Mouse (Mus musculus): Measurements from ENCODE around the gene Pde4d. TPM values are rescaled to one million over a fixed set of nuclear protein-coding genes. Genes with fewer than 3 reads are reported as not detected.
A peak's percentile ranks its signal among the peaks of the same experiment; 100 is the strongest.

Gene Pde4d
- polyA plus RNA-seq, 1 experiment from 2014 or later = 3.4 TPM

DNA sequence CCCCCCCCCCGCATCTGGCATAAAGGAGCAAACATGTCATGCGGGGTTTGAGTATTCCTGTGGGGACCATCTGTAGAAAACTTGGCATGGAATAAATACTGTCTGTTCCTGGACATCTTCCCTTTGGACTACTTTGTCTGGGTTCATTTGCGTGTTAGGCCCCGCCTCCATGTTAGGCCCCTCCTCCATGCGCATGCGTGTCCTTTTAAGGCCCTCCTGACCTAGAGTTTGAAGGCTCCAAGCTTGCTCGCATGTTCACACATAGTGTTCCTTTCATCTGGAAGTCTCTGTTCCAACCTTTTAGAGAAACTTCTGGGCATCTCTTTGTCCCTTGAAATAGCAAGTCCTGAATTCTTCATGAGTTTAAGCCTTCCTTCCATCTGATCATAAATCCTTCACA, 1359.2 kb downstream of the Pde4d start:
- ATAC-seq = no peak
- TF ChIP-seq CTCF (IDR thresholded peaks at IDR 0.05) = no peak
- no peaks in the 10 kb centered on the region for H3K27me3 ChIP-seq
- POLR2A ChIA-PET = no interaction called here
- DNase-seq (ENCODE audit: low read depth, low spot score) = no peak
- CTCF ChIA-PET = no interaction called here
- in situ Hi-C loops (cut with MboI; ENCODE audit: low pct_unique_long_range_greater_than_20kb) = no loop called here

DNA sequence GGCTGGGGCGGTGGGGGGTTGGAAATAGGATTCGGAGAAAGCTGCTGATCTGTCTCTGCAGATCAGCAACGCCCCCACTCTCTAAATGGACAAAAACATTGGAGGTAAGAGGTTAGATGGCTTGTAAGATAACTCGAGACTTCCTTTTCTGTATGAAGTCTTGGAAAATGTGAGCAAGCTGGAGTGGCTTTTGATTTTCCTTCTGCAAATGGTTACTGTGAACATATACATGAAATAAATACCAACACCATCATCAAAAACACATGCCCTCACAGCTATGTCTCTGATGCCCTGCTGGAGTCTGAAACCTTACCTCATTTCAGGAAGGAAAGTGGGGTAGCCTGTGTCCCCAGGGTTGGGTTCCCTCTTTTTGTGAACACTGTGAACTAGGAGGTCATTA, 1359.9 kb downstream of the Pde4d start:
- H3K27me3 ChIP-seq = no peaks in the 10 kb centered on the region
- no peak for DNase-seq (ENCODE audit: low read depth, low spot score)
- CTCF ChIA-PET = no interaction called here
- no peak for ATAC-seq
- in situ Hi-C loops (cut with MboI; ENCODE audit: low pct_unique_long_range_greater_than_20kb) = no loop called here
- TF ChIP-seq CTCF (IDR thresholded peaks at IDR 0.05) = no peak
- POLR2A ChIA-PET = no interaction called here

DNA sequence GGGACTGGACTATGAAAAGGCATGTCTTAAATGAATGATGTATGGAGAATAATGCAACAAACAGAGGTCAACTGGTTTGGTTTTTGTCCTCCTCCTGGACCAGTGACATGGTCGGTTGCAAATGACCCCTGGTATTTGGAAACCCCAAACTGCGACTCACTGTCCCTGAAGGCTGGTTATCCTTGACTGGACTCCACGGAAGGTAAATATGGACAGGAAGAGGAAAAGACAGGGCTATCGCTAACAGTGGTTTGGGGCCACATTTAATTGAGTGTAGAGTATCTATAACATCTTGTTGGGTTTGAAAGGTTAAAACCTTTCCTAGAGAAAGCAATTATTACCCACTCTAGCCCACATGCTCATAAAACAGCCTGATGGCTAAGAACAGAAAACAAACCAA, 1364.2 kb downstream of the Pde4d start:
- ATAC-seq (no peak), DNase-seq (ENCODE audit: low read depth, low spot score) (no peak)
- ChIA-PET CTCF (interaction anchor here (0.7 to 1.6 kb wide), 2 partner anchors 15 to 20 kb away, joined by 3 to 4 read pairs; no protein-coding TSS in a partner anchor), POLR2A (no interaction called here)
- H3K27me3 ChIP-seq = no peaks in the 10 kb centered on the region
- TF ChIP-seq CTCF (IDR thresholded peaks at IDR 0.05) = no peak
- in situ Hi-C loops (cut with MboI; ENCODE audit: low pct_unique_long_range_greater_than_20kb) = no loop called here

DNA sequence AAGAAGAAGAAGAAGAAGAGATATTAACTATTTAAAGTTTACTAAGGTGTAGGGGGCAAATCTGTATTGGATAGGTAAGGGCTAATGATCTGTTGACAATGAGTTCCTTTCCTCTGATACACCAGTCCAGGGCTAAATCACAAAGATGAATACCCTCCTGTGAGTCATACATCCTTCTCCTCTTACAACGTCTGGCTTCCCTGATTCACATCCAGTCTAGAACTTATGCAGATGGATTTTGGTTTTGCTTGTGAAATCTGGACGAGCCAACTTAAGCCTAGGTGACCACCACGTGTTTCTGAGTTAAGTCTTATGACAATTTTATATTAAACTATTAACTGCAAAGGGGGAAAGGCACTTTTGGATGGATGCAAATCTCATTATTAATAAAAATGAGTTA, 1369.3 kb downstream of the Pde4d start:
- ATAC-seq (peak; percentile 31), DNase-seq (ENCODE audit: low read depth, low spot score) (peak; percentile 28)
- no peaks in the 10 kb centered on the region for H3K27me3 ChIP-seq
- TF ChIP-seq CTCF (IDR thresholded peaks at IDR 0.05) = no peak
- in situ Hi-C loops (cut with MboI; ENCODE audit: low pct_unique_long_range_greater_than_20kb) = loop anchor here (5.0 kb wide), 1 partner anchor 42 kb away; no protein-coding TSS in a partner anchor
- POLR2A ChIA-PET = no interaction called here
- CTCF ChIA-PET = interaction anchor here (2.4 kb wide), 1 partner anchor 89 kb away, joined by 7 read pairs; no protein-coding TSS in a partner anchor

DNA sequence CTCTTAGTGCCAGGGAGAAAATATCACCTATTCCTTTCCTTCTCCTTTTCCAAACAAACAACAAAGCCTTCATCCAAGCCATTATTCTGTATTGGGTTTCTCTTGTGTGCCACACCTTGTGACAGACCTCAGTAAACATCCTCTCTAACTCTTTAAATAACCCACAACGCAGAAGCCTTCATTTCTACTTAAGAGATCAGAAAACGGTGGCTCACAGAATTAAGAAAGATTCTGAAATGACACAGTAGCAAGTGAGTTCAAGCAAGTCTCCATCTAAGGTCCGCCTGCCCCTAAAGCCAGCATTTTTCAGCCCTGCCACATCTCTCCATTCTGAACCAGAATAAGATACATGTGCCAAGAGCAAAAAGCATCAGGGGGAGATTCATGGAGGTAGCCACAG, 1370.4 kb downstream of the Pde4d start:
- in situ Hi-C loops (cut with MboI; ENCODE audit: low pct_unique_long_range_greater_than_20kb) = loop anchor here (5.0 kb wide), 1 partner anchor 87 kb away; no protein-coding TSS in a partner anchor
- ATAC-seq = no peak
- POLR2A ChIA-PET = no interaction called here
- DNase-seq (ENCODE audit: low read depth, low spot score) = no peak
- no peak for TF ChIP-seq CTCF (IDR thresholded peaks at IDR 0.05)
- CTCF ChIA-PET = no interaction called here
- no peaks in the 10 kb centered on the region for H3K27me3 ChIP-seq

DNA sequence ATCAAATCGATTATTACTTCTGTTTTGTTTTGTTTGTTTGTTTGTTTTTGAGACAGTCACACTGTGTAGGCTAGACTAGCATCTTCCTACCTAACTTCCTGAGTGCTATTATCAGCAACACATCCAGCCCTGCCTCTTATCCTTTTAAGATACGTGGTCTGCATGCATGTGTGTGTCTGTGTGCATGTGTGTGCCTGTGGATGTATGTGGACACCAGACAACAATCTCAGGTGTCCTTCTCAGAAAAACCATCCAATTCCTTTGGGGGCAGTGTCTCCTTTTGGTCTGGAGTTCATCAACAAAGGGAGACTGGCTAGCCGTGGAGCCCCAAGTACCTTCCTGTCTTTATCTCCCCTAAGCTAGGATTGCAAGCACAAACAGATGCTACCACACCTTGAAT, 1371.1 kb downstream of the Pde4d start:
- ATAC-seq (no peak), DNase-seq (ENCODE audit: low read depth, low spot score) (no peak)
- POLR2A ChIA-PET = no interaction called here
- CTCF ChIA-PET = no interaction called here
- TF ChIP-seq CTCF (IDR thresholded peaks at IDR 0.05) = no peak
- in situ Hi-C loops (cut with MboI; ENCODE audit: low pct_unique_long_range_greater_than_20kb) = loop anchor here (5.0 kb wide), 1 partner anchor 86 kb away; no protein-coding TSS in a partner anchor
- H3K27me3 ChIP-seq = no peaks in the 10 kb centered on the region

DNA sequence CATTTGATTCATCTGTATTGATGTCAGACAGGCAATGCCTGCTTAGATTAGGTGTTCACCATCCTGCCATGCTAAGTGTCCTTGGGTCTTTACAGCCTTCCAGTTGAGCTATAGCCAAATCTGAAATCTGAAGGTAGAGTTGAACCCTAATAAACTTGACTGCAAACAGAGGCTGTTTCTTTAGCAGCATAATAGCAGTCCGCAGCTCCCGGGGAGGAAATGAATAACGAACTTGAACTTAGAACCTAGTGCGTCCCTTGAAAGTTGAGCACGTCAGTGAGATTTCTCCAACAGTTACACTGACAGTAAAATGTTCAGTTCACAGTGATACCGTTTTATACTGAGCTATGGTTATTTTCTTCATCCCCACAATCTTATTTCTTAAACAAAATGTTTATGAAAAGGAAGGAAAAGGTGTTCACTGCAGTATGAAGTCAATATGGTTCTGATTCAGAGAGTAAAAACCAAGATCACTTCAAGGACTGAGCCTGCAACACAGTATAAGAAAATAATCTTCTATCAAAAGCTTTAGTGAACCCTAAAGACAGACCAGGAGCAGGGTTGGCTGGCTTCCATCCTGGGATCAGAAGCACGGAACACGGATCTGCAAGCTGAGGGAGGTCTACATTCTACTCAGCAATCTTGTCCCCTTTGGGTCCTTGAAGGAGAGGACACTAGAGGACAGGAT, 1372.1 kb downstream of the Pde4d start:
- peak; percentile 73 for ATAC-seq
- in situ Hi-C loops (cut with MboI; ENCODE audit: low pct_unique_long_range_greater_than_20kb) = loop anchor here (5.0 kb wide), 1 partner anchor 85 kb away; no protein-coding TSS in a partner anchor

DNA sequence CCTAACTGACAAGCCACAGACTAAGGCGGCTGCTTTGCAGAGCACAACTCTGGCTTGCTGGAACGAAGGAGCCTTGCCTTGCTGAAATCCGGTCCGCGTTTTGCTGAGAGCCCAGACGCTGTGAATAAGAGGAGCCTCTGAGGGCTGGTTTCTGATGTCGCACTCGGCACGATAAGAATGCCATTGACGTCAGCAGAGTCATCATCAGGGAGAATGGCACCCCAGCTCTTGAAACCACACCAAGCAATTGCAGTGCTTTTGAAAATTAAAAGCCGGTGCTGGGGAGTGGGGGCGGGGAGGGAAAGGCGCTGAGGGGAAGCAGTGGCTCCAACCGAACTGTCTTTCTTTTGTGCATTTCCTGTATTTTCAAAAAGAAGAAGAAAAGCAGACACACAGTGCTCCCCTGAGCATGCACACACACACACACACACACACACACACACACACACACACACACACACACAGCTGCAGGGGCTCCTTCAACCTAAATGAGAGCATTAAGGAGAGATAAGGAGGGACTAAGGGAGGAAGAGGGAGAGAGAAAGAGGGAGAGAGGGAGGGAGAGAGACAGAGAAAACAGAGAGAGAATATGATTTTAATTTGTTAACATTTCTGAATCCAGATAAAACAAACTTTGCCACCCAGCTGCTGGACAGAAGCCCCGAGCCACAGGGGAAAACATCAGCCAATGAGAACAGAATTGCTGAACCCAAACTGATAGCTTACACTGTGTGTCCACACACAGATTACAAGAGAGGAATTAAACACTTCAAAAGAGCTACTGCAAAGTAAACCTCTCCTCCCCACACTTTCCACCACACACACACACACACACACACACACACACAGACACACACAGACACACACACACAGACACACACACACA, 1372.9 kb downstream of the Pde4d start:
- POLR2A ChIA-PET = no interaction called here
- CTCF ChIA-PET = interaction anchor here (1.0 to 1.5 kb wide), 4 partner anchors 19 to 85 kb away, joined by 3 to 7 read pairs (median 4); no protein-coding TSS in a partner anchor
- no peak for TF ChIP-seq CTCF (IDR thresholded peaks at IDR 0.05)
- no peaks in the 10 kb centered on the region for H3K27me3 ChIP-seq
- in situ Hi-C loops (cut with MboI; ENCODE audit: low pct_unique_long_range_greater_than_20kb) = loop anchor here (5.0 kb wide), 1 partner anchor 85 kb away; no protein-coding TSS in a partner anchor
- ATAC-seq (peak; percentile 97), DNase-seq (ENCODE audit: low read depth, low spot score) (peak; percentile 77)

More for the DNA sequence above, 1372.1 kb downstream of the Pde4d start:
- ChIA-PET POLR2A (no interaction called here), CTCF (interaction anchor here (1.0 to 1.5 kb wide), 4 partner anchors 18 to 85 kb away, joined by 3 to 7 read pairs (median 4); no protein-coding TSS in a partner anchor)
- H3K27me3 ChIP-seq = no peaks in the 10 kb centered on the region
- no peak for TF ChIP-seq CTCF (IDR thresholded peaks at IDR 0.05)
- no peak for DNase-seq (ENCODE audit: low read depth, low spot score)

DNA sequence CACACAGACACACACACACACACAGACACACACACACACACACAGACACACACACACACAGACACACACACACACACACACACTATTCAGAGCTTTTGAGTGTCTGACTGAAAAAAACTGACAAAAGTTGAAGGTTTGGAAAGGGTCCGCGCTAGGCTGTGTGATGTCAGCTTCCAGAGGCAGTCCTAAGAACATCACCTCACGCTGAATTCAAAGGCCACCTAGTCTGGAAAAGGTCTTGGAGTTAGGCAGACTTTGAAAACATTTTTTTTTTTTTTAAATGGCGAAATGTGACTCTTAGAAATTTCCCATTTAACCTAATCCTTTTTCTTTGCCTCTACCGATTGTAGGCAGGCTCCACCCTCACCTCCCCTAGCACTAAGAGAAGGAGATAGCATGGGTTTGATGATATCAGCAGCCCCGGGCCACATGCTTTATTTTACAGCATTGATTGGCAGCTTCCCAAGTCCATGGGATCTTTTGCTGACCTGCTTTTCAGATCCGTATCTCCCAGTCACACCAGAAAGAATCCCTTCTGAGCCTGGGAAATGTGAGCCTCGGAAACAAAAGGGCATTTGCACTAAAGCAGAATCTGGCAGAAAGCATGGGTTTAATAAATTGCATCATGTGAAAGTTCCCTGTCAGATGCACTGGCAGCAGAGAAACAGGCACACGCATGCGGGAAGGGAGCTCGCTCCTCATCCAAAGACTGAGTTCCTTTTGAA, 1373.7 kb downstream of the Pde4d start:
- CTCF ChIA-PET = no interaction called here
- no peak for DNase-seq (ENCODE audit: low read depth, low spot score)

DNA sequence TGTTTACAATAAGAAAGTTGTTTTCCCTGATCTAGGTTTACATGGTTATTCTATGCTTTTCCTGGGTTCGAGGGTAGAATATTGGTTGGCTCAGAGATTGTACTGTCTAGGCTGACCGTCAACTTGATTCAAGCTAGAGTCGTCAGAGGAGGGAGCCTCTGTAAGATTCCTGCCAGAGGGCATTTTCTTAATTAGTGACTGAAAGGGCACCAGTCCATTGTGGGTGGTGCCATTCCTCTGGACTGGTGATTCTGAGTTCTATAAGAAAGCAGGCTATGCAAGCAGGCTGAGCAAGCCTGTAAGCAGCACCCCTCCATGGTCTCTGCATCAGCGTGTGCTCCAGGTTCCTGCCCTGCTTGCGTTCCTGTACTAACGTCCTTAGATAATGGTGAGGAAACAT, 1376.1 kb downstream of the Pde4d start:
- in situ Hi-C loops (cut with MboI; ENCODE audit: low pct_unique_long_range_greater_than_20kb) = no loop called here
- CTCF ChIA-PET = no interaction called here
- POLR2A ChIA-PET = interaction anchor here (0.6 kb wide), 1 partner anchor 121 kb away, joined by 4 read pairs; no protein-coding TSS in a partner anchor
- DNase-seq (ENCODE audit: low read depth, low spot score) (no peak), ATAC-seq (no peak)
- no peaks in the 10 kb centered on the region for H3K27me3 ChIP-seq
- TF ChIP-seq CTCF (IDR thresholded peaks at IDR 0.05) = no peak

More for the DNA sequence above, 1373.7 kb downstream of the Pde4d start:
- H3K27me3 ChIP-seq = no peaks in the 10 kb centered on the region
- POLR2A ChIA-PET = no interaction called here
- ATAC-seq = no peak
- no peak for TF ChIP-seq CTCF (IDR thresholded peaks at IDR 0.05)
- in situ Hi-C loops (cut with MboI; ENCODE audit: low pct_unique_long_range_greater_than_20kb) = loop anchor here (5.0 kb wide), 1 partner anchor 84 kb away; no protein-coding TSS in a partner anchor

Measured in Patski (cell line).